Mouse (Mus musculus) gastrocnemius, adult 2 months (tissue): ENCODE measurements around the gene Iqcb1. TPM values are rescaled to one million over a fixed set of nuclear protein-coding genes. Genes with fewer than 3 reads are reported as not detected.
A peak's percentile ranks its signal among the peaks of the same experiment; 100 is the strongest.

ENCODE experiments used
- DNase-seq: peaks from one replicate; pipeline ENCODE4 v3.0.0; 2022
- H3K27ac ChIP-seq: fragments of 200-600 bp; 2 replicates; pipeline ENCODE4 v1.8.1; 2022; ENCODE audit warnings: mild to moderate bottlenecking
- H3K4me3 ChIP-seq: fragments of 200-600 bp; 2 replicates; pipeline ENCODE4 v1.8.1; 2022; ENCODE audit warnings: mild to moderate bottlenecking, moderate library complexity
- CTCF ChIP-seq: fragments of 200-600 bp; IDR thresholded peaks from 2 replicates; pipeline ENCODE4 v1.8.1; 2022; ENCODE audit warnings: antibody characterized with exemption, mild to moderate bottlenecking, moderate library complexity
- intact Hi-C: fragments of 180-260 bp; cut with DNase I; formaldehyde crosslinking; loops from one replicate; pipeline ENCODE4 v1.15.1; 2025
- long read RNA-seq, 2 experiments: library from polyadenylated mRNA; stranded (forward); transcript quantifications; one replicate each; pipeline ENCODE4 v2.0.0; 2021
- total RNA-seq, 2 experiments: library from RNA; stranded (reverse); gene quantifications; 2 replicates each; pipeline ENCODE4 v1.2.3; 2021

Gene Iqcb1
- total RNA-seq = 1 to 10 TPM; 5.8 to 5.9 TPM
- long read RNA-seq, experiment 1, partial matches to known transcripts = 4 of 11 reads
- long read RNA-seq, experiment 1, other reads (novel, unspliced or antisense) = 5 of 11 reads
- long read RNA-seq, experiment 2, partial matches to known transcripts = 4 of 7 reads
- long read RNA-seq, experiment 2, other reads (novel, unspliced or antisense) = 2 of 7 reads

- Histone ChIP-seq H3K27ac (peak within 1 kb of the TSS; percentile 78), H3K4me3 (peak within 1 kb of the TSS; percentile 79)
- DNase-seq = peak; percentile 89
- no peak for TF ChIP-seq CTCF
- intact Hi-C loops = loop anchor here (5.0 kb wide), 1 partner anchor 184 kb away; the partner anchor contains the start of gene Polq
These were observed at the start of gene Iqcb1 for GRCm38 (mm10) chr16:36828054-36828786. Gene Iqcb1, plus strand, starts transcription at chr16:36828385.

DNA sequence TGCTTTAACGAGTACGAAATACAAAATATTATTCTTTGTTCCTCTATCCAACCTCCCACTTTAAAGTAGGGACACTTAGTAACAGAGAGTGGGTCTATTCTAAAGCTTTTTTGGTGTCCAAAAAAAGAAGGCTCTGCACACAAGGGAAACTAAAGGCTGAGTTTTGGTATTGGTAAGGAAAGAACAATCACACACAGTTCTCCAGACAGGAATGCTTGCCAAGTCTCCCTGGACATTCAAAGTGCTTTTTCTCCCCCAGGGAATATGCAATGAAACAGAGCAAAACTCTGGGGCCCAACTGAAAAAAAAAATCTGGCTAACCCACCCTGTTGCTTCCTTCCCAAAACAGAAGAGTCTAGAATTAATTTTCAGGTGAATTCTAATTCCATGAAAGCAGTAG lies 44.0 kb upstream of the Iqcb1 start:
- intact Hi-C loops = no loop called here
- no peak overlapping the region; the same call in 1 of the 2 replicates for H3K4me3 ChIP-seq

DNA sequence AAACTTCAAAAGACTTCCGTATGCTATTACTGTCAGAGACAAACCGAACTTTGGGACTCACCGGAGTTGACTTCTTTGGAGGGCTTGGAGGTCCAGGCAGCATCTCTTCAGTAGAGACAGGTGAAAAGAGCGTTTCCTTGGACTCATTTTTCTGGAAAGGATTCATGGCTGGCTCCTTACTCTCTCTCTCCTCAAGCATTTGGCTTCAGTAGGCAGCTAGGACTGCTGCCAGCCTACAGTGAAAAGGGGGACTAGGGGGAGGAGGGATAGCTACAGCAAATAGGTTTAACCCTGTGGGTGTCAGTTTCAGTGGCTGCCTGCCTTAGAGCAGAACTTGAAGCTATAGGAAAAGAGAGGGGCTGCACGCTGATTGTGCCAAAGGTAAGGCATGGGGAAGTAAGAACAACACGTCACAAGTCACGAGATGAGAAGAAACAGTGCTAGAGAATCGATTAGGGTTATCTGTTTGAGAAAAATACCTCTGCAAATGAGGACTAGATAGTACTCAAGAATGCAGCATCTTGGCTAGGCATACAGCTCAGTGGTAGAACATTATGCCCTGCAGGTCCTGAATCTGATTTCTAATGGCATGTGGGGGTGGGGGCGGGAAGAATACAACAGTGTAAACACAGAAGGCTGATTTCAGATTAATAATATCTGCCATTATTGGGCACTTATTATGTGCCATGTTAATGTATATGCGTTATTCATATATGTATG lies 43.4 kb upstream of the Iqcb1 start, which contains the start of gene Slc15a2:
Slc15a2 (minus strand) TSS at position 369 of the 720 bp plus-strand sequence.
- TF ChIP-seq CTCF = no peak
- Histone ChIP-seq H3K4me3 (no peak within 1 kb of the TSS; the same call in 1 of the 2 replicates), H3K27ac (no peak within 1 kb of the TSS)
- intact Hi-C loops = no loop called here
- DNase-seq = no peak

More for the DNA sequence above, 44.0 kb upstream of the Iqcb1 start:
- H3K27ac ChIP-seq = no peak overlapping the region
- no peak for TF ChIP-seq CTCF
- DNase-seq = no peak

DNA sequence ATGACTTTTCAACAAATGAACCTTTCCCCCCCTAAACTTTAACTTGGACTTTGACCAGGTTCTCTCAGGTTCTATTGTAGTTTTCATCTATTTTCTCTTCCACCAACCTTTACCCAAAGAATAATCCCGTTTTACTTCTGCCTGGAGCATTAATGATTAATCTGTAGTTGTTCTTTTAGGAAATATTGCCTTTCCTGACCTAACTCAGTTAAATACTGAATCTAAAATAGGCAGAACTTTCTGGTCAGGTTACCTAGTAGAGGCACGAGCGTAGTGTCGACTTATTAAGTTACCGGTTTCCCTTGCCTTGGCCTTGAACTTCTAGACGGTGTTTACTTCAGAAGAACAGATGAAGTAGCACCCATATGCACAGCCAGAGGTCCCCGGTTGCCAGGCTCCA lies 41.7 kb upstream of the Iqcb1 start:
- Histone ChIP-seq H3K4me3 (no peak overlapping the region), H3K27ac (no peak overlapping the region)
- no peak for TF ChIP-seq CTCF
- intact Hi-C loops = no loop called here
- DNase-seq = no peak

DNA sequence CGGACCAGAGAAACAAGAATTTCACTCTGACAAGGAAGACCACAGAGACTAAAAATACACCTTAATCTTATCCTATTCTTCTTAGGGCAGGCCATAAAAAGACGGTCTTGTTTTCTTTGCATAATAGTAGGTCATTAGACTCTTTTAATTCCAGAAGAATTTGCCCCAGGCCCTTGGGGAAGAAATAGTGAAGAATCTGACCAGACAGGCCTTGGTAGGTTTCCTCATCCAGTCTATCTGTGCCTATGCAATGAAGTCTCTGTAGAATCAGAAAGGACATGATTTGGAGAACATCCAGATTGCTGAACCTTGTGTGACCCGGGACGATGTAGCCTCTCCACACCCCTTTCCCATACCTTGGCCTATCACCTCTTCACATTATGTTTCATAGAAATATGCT lies 38.0 kb upstream of the Iqcb1 start:
- TF ChIP-seq CTCF = no peak
- Histone ChIP-seq H3K4me3 (no peak overlapping the region), H3K27ac (no peak overlapping the region)
- intact Hi-C loops = no loop called here
- no peak for DNase-seq

DNA sequence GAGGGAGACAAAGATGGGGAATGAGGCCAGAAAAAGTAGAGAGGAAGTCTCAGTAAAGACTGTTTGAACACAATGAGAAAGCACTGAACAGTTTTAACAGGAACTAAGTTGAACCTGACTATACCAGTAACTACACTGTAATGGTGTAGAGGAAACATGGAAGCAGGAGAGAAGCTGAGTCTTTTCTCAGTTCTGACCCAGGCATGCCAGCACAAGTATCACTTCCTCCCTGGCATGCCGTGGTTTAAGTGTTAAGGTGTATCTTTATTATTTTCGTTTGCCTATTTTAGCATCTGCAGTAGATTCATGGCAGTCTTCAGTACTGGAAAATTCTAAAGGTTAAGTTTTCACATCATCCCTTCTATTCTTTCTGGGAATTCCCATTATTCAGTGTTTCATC lies 33.2 kb upstream of the Iqcb1 start:
- Histone ChIP-seq H3K4me3 (no peak overlapping the region), H3K27ac (no peak overlapping the region)
- TF ChIP-seq CTCF = no peak
- no peak for DNase-seq
- intact Hi-C loops = no loop called here

DNA sequence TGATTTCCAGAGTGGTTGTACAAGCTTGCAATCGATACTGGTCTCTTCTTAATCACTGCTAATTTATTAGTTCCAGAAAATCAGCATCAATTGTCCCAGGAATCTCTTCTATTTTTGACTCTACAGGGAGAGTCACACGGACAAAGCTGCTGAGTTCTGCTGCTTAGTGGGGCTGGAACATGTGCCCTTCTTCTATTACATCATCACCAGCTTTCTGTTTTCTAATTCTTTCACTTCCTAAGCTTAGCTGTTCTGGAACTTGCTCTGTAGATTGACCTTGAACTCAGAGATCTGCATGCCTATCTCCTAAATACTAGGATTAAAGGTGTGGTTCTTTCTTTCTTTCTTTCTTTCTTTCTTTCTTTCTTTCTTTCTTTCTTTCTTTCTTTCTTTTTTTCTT lies 29.9 kb upstream of the Iqcb1 start:
- H3K4me3 ChIP-seq = no peak overlapping the region
- H3K27ac ChIP-seq = no peak overlapping the region
- no peak for TF ChIP-seq CTCF
- intact Hi-C loops = no loop called here
- no peak for DNase-seq

GRCm38 (mm10) chr16:36802361-36802760 lies 25.8 kb upstream of the Iqcb1 start:
- DNase-seq = no peak
- no peak overlapping the region for H3K4me3 ChIP-seq
- intact Hi-C loops = no loop called here
- H3K27ac ChIP-seq = no peak overlapping the region
- TF ChIP-seq CTCF = peak; percentile 30

DNA sequence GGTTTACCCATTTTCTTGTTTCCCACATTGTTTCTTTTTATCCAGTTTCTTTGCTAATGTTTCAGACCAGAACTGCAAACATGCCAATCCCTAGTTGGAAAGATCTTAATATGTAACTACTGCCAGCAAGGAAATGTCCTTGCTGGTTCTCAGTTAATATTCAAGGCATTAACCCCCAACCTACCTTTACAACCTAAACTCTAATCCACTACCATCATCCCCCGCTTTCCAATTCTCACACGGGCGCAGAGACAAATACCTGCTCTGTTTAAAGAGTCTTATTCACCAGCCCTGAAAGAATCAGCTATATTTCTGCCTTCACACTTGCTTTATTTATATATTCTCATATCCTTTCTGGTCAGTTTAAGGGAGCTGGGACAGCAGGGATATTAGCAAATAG lies 19.6 kb upstream of the Iqcb1 start:
- Histone ChIP-seq H3K27ac (no peak overlapping the region), H3K4me3 (no peak overlapping the region)
- no peak for DNase-seq
- no peak for TF ChIP-seq CTCF
- intact Hi-C loops = no loop called here

DNA sequence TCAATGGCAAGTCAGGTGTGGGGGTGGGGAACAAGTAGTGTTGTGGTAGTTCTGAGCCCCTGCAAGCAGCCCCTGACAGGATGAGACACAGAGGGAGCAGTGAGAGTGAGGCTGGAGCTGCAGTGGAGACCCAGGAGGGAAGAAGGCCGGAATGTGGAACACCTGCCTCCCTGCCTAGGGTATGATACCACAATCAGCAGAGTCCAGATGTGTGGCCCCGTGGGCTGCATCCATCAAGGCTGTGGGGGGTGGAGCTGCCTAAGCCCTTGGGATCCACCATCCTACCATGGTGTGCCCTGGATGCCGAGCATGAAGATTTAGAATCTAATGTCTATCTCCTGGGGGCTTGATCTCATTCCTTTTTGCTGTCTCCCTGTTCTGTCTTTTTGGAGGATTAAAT lies 14.5 kb upstream of the Iqcb1 start:
- H3K4me3 ChIP-seq = no peak overlapping the region
- intact Hi-C loops = loop anchor here (10.0 kb wide), 1 partner anchor 89 kb away; no protein-coding TSS in a partner anchor
- no peak for DNase-seq
- no peak for TF ChIP-seq CTCF
- no peak overlapping the region for H3K27ac ChIP-seq

- H3K27ac ChIP-seq = no peak overlapping the region
- no peak overlapping the region for H3K4me3 ChIP-seq
- TF ChIP-seq CTCF = no peak
- no peak for DNase-seq
- intact Hi-C loops = loop anchor here (2.0 to 10.0 kb wide), 2 partner anchors 92 to 344 kb away; no protein-coding TSS in a partner anchor
These were observed 11.3 kb upstream of the Iqcb1 start for GRCm38 (mm10) chr16:36816916-36817315.

DNA sequence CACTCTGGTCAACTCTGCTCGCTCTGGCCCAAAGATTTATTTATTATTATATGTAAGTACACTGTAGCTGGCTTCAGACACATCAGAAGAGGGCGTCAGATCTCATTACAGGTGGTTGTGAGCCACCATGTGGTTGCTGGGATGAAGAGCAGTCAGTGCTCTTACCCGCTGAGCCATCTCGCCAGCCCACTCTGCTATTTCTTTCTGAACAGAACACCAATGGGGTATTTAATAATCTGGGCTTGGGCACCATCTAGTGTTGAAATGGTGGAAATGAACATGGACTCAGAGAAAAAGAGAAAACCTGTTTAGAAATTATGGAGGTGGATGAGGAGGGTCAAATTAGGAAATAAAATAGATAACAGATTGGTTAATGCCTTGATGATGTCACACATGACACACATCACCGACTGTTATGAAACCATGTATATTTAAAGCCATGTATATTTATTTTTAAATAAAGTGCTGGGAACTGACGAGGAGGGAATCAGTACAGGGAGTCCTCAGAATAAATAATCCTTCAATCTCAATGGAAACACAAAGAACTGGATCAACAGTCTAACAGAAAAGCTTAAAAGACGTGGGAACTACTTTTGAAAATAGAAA lies 10.8 kb upstream of the Iqcb1 start:
- intact Hi-C loops = loop anchor here (2.0 to 10.0 kb wide), 2 partner anchors 93 to 345 kb away; no protein-coding TSS in a partner anchor

More for the DNA sequence above, 10.8 kb upstream of the Iqcb1 start:
- Histone ChIP-seq H3K27ac (no peak overlapping the region), H3K4me3 (no peak overlapping the region)
- DNase-seq = peak; percentile 70
- TF ChIP-seq CTCF = peak; percentile 82
